ENCODE assay signal across 8 mouse cellular contexts in the genomic region with DNA sequence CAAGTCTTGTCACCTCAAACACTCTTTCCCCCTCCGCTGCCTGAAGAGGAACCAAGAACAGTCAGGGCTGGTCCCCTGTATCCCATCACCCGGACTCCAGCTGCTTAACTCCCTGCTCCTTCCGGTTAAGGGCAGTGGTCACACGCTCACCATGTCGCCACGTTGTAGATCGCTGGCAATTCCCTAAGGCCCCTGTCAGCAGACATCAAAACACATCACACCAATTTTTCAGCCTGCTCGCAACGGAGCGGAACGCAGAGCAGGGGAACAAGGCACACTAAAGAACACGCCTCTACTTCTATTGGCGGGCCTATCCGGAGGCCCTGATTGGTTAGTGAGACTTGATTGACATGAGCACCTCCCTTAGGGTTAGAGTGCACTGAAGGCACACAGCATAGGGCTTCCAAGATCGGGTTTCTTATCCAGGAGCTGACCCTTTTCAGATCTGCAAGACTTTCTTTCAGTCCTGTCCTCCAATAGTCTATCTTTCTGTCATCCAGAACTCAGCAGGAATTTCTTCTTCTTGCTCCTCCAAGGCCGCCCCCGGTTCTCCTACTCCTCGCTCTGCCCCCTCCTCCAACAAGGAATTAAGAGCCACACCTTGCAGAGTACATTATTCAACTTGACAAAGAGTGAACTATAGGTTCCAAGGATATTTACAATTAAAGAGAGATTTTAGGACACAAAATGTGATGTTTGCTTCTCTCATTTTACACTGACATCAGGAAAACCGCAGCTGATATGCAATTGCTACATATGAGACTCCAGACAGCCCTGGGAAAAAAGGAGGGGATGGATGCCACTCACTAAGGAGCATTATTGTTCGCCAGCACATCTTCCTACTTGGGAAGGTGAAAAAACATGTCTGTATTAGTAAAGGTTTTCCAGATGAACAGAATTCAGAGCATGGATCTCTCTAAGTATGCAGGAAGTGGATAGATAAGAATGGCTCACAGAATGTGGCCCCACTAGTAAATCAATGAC. TPM values are rescaled to one million over a fixed set of nuclear protein-coding genes. Genes with fewer than 3 reads are reported as not detected.
DNase-seq lines count a peak whose midpoint lies in the region; ATAC-seq lines count a peak whose summit lies in the region.
"Not testable (repeated sequence)": the region's sequence is repeated elsewhere in the genome, so short reads cannot be mapped to it uniquely, and the experiment has no call there.

Gene Platr25 (minus strand): TSS at position 278 of the 984 bp plus-strand sequence.

- ATAC-seq in erythroid progenitor cell, adult 5-6 weeks (replicated peaks; ENCODE audit: low FRiP score, poor library complexity, severe bottlenecking) = peak; percentile 88
- not testable (repeated sequence) for ATAC-seq in heart, embryonic 13.5 days (ENCODE audit: extremely low read depth, insufficient number of reproducible peaks, low FRiP score, low TSS enrichment)
- peak; percentile 96 for ATAC-seq in kidney, embryonic 16.5 days (ENCODE audit: low FRiP score, low TSS enrichment)
- ATAC-seq in limb, embryonic 15.5 days (ENCODE audit: insufficient number of reproducible peaks, low FRiP score, low TSS enrichment, low read depth) = peak; percentile 72; the same call in 1 of the 2 replicates
- peak; percentile 96 for ATAC-seq in midbrain, embryonic 16.5 days

- H3K4me2 ChIP-seq in heart, embryonic 13.5 days = peak within 1 kb of the TSS; percentile 69
- H3K4me2 ChIP-seq in kidney, embryonic 16.5 days (replicated peaks; ENCODE audit: low read depth, low read length) = peak within 1 kb of the TSS; percentile 55
- peak within 1 kb of the TSS; percentile 52 for H3K4me2 ChIP-seq in limb, embryonic 15.5 days
- peak within 1 kb of the TSS; percentile 57 for H3K4me2 ChIP-seq in midbrain, embryonic 16.5 days (ENCODE audit: low read length)

- peak within 1 kb of the TSS; percentile 53; the same call in 1 of the 2 replicates for H3K27ac ChIP-seq in heart, embryonic 13.5 days (replicated peaks)
- peak within 1 kb of the TSS; percentile 29; the same call in 1 of the 2 replicates for H3K27ac ChIP-seq in kidney, embryonic 16.5 days (ENCODE audit: low read length)
- H3K27ac ChIP-seq in limb, embryonic 15.5 days = peak within 1 kb of the TSS; percentile 63; the same call in 1 of the 2 replicates
- H3K27ac ChIP-seq in midbrain, embryonic 16.5 days (ENCODE audit: low read length) = not testable (repeated sequence)

- WGBS in heart, embryonic 13.5 days = 9% methylated on average over 20 of the region's 20 CpGs
- 10% methylated on average over 20 of the region's 20 CpGs for WGBS in kidney, embryonic 16.5 days
- 10% methylated on average over 20 of the region's 20 CpGs for WGBS in limb, embryonic 15.5 days
- WGBS in midbrain, embryonic 16.5 days = 7% methylated on average over 20 of the region's 20 CpGs

- not testable (repeated sequence) for H3K27me3 ChIP-seq in heart, embryonic 13.5 days (replicated peaks); kidney, embryonic 16.5 days (ENCODE audit: insufficient read depth, low read length); limb, embryonic 15.5 days; midbrain, embryonic 16.5 days (ENCODE audit: control insufficient read depth, insufficient read depth, low read depth, low read length)

- not testable (repeated sequence) for H3K9me3 ChIP-seq in heart, embryonic 13.5 days; kidney, embryonic 16.5 days (ENCODE audit: low read length); limb, embryonic 15.5 days; midbrain, embryonic 16.5 days (replicated peaks; ENCODE audit: control insufficient read depth, low read length, poor library complexity, severe bottlenecking)

- H3K36me3 ChIP-seq in heart, embryonic 13.5 days; kidney, embryonic 16.5 days (ENCODE audit: insufficient read depth, low read length); limb, embryonic 15.5 days; midbrain, embryonic 16.5 days (ENCODE audit: control insufficient read depth, insufficient read depth, low read length): not testable (repeated sequence)

- peak within 1 kb of the TSS; percentile 61 for H3K4me3 ChIP-seq in heart, embryonic 13.5 days
- peak within 1 kb of the TSS; percentile 57 for H3K4me3 ChIP-seq in kidney, embryonic 16.5 days (ENCODE audit: low read length)
- H3K4me3 ChIP-seq in limb, embryonic 15.5 days = peak within 1 kb of the TSS; percentile 50
- H3K4me3 ChIP-seq in midbrain, embryonic 16.5 days (ENCODE audit: low read depth, low read length) = peak within 1 kb of the TSS; percentile 51

- H3K4me1 ChIP-seq in heart, embryonic 13.5 days; kidney, embryonic 16.5 days (ENCODE audit: insufficient read depth, low read length); limb, embryonic 15.5 days; midbrain, embryonic 16.5 days (ENCODE audit: control insufficient read depth, insufficient read depth, low read length): not testable (repeated sequence)

- H3K9ac ChIP-seq in heart, embryonic 13.5 days = peak within 1 kb of the TSS; percentile 78
- peak within 1 kb of the TSS; percentile 65 for H3K9ac ChIP-seq in kidney, embryonic 16.5 days (replicated peaks; ENCODE audit: low read length)
- H3K9ac ChIP-seq in limb, embryonic 15.5 days = peak within 1 kb of the TSS; percentile 35
- peak within 1 kb of the TSS; percentile 65; the same call in 1 of the 2 replicates for H3K9ac ChIP-seq in midbrain, embryonic 16.5 days (ENCODE audit: low read depth, low read length)

- peak; percentile 72 for DNase-seq in CD4-positive, CD25-positive, alpha-beta regulatory T cell, adult 2 months (ENCODE audit: low read depth, low spot score)
- DNase-seq in brain, embryonic 18.5 days (ENCODE audit: low read depth, low spot score) = peak; percentile 20
- peak; percentile 37 to 61 for DNase-seq in spleen, postnatal 10 days (ENCODE audit: low spot score in 2 of 2)

RNA-seq across cellular contexts. Expression of gene Platr25, which starts in this region (rescaled TPM):
- total RNA-seq in erythroid progenitor cell, adult 5-6 weeks (2015; ENCODE audit: low replicate concordance) = 8.0 and 10.1 TPM in 2 replicates
- total RNA-seq in erythroid progenitor cell, adult 5-6 weeks (2017; ENCODE audit: low replicate concordance) = 7.8 and 10.3 TPM in 2 replicates
- 13.1 and 16.1 TPM in 2 replicates for polyA plus RNA-seq in heart, embryonic 13.5 days (2015; fragmentation: Nextera tagmentation; extraction: Ambion mirVana)
- polyA plus RNA-seq in kidney, embryonic 16.5 days (2015; fragmentation: Nextera tagmentation; extraction: Ambion mirVana) = 28.9 and 31.6 TPM in 2 replicates
- polyA plus RNA-seq in limb, embryonic 15.5 days (2015; fragmentation: Nextera tagmentation; extraction: Ambion mirVana) = 26.6 and 30.3 TPM in 2 replicates
- 35.9 and 37.9 TPM in 2 replicates for polyA plus RNA-seq in midbrain, embryonic 16.5 days (2015; fragmentation: Nextera tagmentation; extraction: Ambion mirVana)

Comparison
In these comparisons a context has a peak if more than half of its experiments do, and no peak if none do; other contexts are left out.
1. DNase-seq: peak in every context shown above with its lines; median percentile 72 in CD4-positive, CD25-positive, alpha-beta regulatory T cell, adult 2 months; 49 in spleen, postnatal 10 days; 20 in brain, embryonic 18.5 days.